Mouse (Mus musculus): Measurements from ENCODE around the gene Cacna1d. TPM values are rescaled to one million over a fixed set of nuclear protein-coding genes. Genes with fewer than 3 reads are reported as not detected.

Gene Cacna1d
- polyA plus RNA-seq, 1 experiment from 2014 or later, result 7.2 TPM

GRCm38 (mm10) chr14:30138379-30138964 is 352.8 kb downstream of the Cacna1d start:
- DNase-seq (ENCODE audit: low spot score) (no peak), ATAC-seq (replicated peaks; ENCODE audit: low FRiP score, low TSS enrichment, low read depth) (no peak)
- WGBS, result 42% methylated on average over 11 of the region's 11 CpGs
- Histone ChIP-seq H3K27me3 (replicated peaks; ENCODE audit: control insufficient read depth, insufficient read depth, low read length) (no peaks in the 10 kb centered on the region), H3K4me2 (ENCODE audit: low read length) (no peak overlapping the region), H3K9me3 (ENCODE audit: control insufficient read depth, low read length) (no peaks in the 10 kb centered on the region), H3K4me1 (replicated peaks; ENCODE audit: control insufficient read depth, insufficient read depth, low read length) (no peaks in the 10 kb centered on the region; the same call in 1 of the 2 replicates), H3K36me3 (ENCODE audit: control insufficient read depth, insufficient read depth, low read length) (no peaks in the 10 kb centered on the region), H3K4me3 (ENCODE audit: low read depth, low read length) (no peak overlapping the region), H3K27ac (ENCODE audit: low read depth) (no peak overlapping the region), H3K9ac (ENCODE audit: low read length) (no peak overlapping the region)

- no peak for DNase-seq (ENCODE audit: low spot score)
- H3K4me1 ChIP-seq (replicated peaks; ENCODE audit: control insufficient read depth, insufficient read depth, low read length), result no peaks in the 10 kb centered on the region; the same call in 1 of the 2 replicates
- no peaks in the 10 kb centered on the region for H3K9me3 ChIP-seq (ENCODE audit: control insufficient read depth, low read length)
- WGBS, result 65% methylated on average over 3 of the region's 3 CpGs
- H3K9ac ChIP-seq (ENCODE audit: low read length), result no peak overlapping the region
- H3K27ac ChIP-seq (ENCODE audit: low read depth), result no peak overlapping the region
- no peaks in the 10 kb centered on the region for H3K36me3 ChIP-seq (ENCODE audit: control insufficient read depth, insufficient read depth, low read length)
- no peak overlapping the region for H3K4me3 ChIP-seq (ENCODE audit: low read depth, low read length)
- no peak overlapping the region for H3K4me2 ChIP-seq (ENCODE audit: low read length)
- ATAC-seq (replicated peaks; ENCODE audit: low FRiP score, low TSS enrichment, low read depth), result no peak
- no peaks in the 10 kb centered on the region for H3K27me3 ChIP-seq (replicated peaks; ENCODE audit: control insufficient read depth, insufficient read depth, low read length)
Measured at GRCm38 (mm10) chr14:30137961-30138360, 353.3 kb downstream of the Cacna1d start.

GRCm38 (mm10) chr14:30136965-30137364 is 354.3 kb downstream of the Cacna1d start:
- Histone ChIP-seq H3K4me2 (ENCODE audit: low read length) (no peak overlapping the region), H3K27me3 (replicated peaks; ENCODE audit: control insufficient read depth, insufficient read depth, low read length) (no peaks in the 10 kb centered on the region), H3K27ac (ENCODE audit: low read depth) (no peak overlapping the region), H3K9me3 (ENCODE audit: control insufficient read depth, low read length) (no peaks in the 10 kb centered on the region), H3K36me3 (ENCODE audit: control insufficient read depth, insufficient read depth, low read length) (no peaks in the 10 kb centered on the region), H3K9ac (ENCODE audit: low read length) (no peak overlapping the region), H3K4me3 (ENCODE audit: low read depth, low read length) (no peak overlapping the region), H3K4me1 (replicated peaks; ENCODE audit: control insufficient read depth, insufficient read depth, low read length) (no peaks in the 10 kb centered on the region; the same call in 1 of the 2 replicates)
- ATAC-seq (replicated peaks; ENCODE audit: low FRiP score, low TSS enrichment, low read depth), result peak; percentile 80
- WGBS, result 4% methylated on average over 8 of the region's 8 CpGs
- DNase-seq (ENCODE audit: low spot score), result peak; percentile 93

- Histone ChIP-seq H3K4me3 (ENCODE audit: low read depth, low read length) (no peak overlapping the region), H3K36me3 (ENCODE audit: control insufficient read depth, insufficient read depth, low read length) (no peaks in the 10 kb centered on the region), H3K27ac (ENCODE audit: low read depth) (no peak overlapping the region), H3K27me3 (replicated peaks; ENCODE audit: control insufficient read depth, insufficient read depth, low read length) (no peaks in the 10 kb centered on the region), H3K9me3 (ENCODE audit: control insufficient read depth, low read length) (no peaks in the 10 kb centered on the region), H3K9ac (ENCODE audit: low read length) (no peak overlapping the region), H3K4me2 (ENCODE audit: low read length) (no peak overlapping the region), H3K4me1 (replicated peaks; ENCODE audit: control insufficient read depth, insufficient read depth, low read length) (no peaks in the 10 kb centered on the region; the same call in 1 of the 2 replicates)
- ATAC-seq (replicated peaks; ENCODE audit: low FRiP score, low TSS enrichment, low read depth) (no peak), DNase-seq (ENCODE audit: low spot score) (no peak)
- 91% methylated on average over 10 of the region's 10 CpGs for WGBS
Measured at GRCm38 (mm10) chr14:30135351-30135750, 355.9 kb downstream of the Cacna1d start.

GRCm38 (mm10) chr14:30133684-30134083 is 357.6 kb downstream of the Cacna1d start:
- H3K4me1 ChIP-seq (replicated peaks; ENCODE audit: control insufficient read depth, insufficient read depth, low read length), result no peaks in the 10 kb centered on the region; the same call in 1 of the 2 replicates
- no peaks in the 10 kb centered on the region for H3K9me3 ChIP-seq (ENCODE audit: control insufficient read depth, low read length)
- H3K9ac ChIP-seq (ENCODE audit: low read length), result no peak overlapping the region
- H3K4me2 ChIP-seq (ENCODE audit: low read length), result no peak overlapping the region
- H3K36me3 ChIP-seq (ENCODE audit: control insufficient read depth, insufficient read depth, low read length), result no peaks in the 10 kb centered on the region
- no peaks in the 10 kb centered on the region for H3K27me3 ChIP-seq (replicated peaks; ENCODE audit: control insufficient read depth, insufficient read depth, low read length)
- ATAC-seq (replicated peaks; ENCODE audit: low FRiP score, low TSS enrichment, low read depth) (no peak), DNase-seq (ENCODE audit: low spot score) (no peak)
- H3K27ac ChIP-seq (ENCODE audit: low read depth), result no peak overlapping the region
- no peak overlapping the region for H3K4me3 ChIP-seq (ENCODE audit: low read depth, low read length)
- WGBS, result 54% methylated on average over 3 of the region's 3 CpGs

- H3K27ac ChIP-seq (ENCODE audit: low read depth), result no peak overlapping the region
- H3K9me3 ChIP-seq (ENCODE audit: control insufficient read depth, low read length), result no peaks in the 10 kb centered on the region
- ATAC-seq (replicated peaks; ENCODE audit: low FRiP score, low TSS enrichment, low read depth), result no peak
- no peak overlapping the region for H3K4me3 ChIP-seq (ENCODE audit: low read depth, low read length)
- 35% methylated on average over 3 of the region's 3 CpGs for WGBS
- H3K9ac ChIP-seq (ENCODE audit: low read length), result no peak overlapping the region
- no peaks in the 10 kb centered on the region for H3K36me3 ChIP-seq (ENCODE audit: control insufficient read depth, insufficient read depth, low read length)
- no peak overlapping the region for H3K4me2 ChIP-seq (ENCODE audit: low read length)
- H3K4me1 ChIP-seq (replicated peaks; ENCODE audit: control insufficient read depth, insufficient read depth, low read length), result no peaks in the 10 kb centered on the region
- no peak for DNase-seq (ENCODE audit: low spot score)
- H3K27me3 ChIP-seq (replicated peaks; ENCODE audit: control insufficient read depth, insufficient read depth, low read length), result no peaks in the 10 kb centered on the region
Measured at GRCm38 (mm10) chr14:30131256-30131655, 360.0 kb downstream of the Cacna1d start.

- no peak overlapping the region for H3K27ac ChIP-seq (ENCODE audit: low read depth)
- H3K9me3 ChIP-seq (ENCODE audit: control insufficient read depth, low read length), result no peaks in the 10 kb centered on the region
- H3K27me3 ChIP-seq (replicated peaks; ENCODE audit: control insufficient read depth, insufficient read depth, low read length), result no peaks in the 10 kb centered on the region
- no peaks in the 10 kb centered on the region for H3K36me3 ChIP-seq (ENCODE audit: control insufficient read depth, insufficient read depth, low read length)
- 92% methylated on average over 9 of the region's 9 CpGs for WGBS
- H3K4me2 ChIP-seq (ENCODE audit: low read length), result no peak overlapping the region
- no peak overlapping the region for H3K9ac ChIP-seq (ENCODE audit: low read length)
- H3K4me3 ChIP-seq (ENCODE audit: low read depth, low read length), result no peak overlapping the region
- H3K4me1 ChIP-seq (replicated peaks; ENCODE audit: control insufficient read depth, insufficient read depth, low read length), result no peaks in the 10 kb centered on the region
- ATAC-seq (replicated peaks; ENCODE audit: low FRiP score, low TSS enrichment, low read depth) (no peak), DNase-seq (ENCODE audit: low spot score) (no peak)
Measured at GRCm38 (mm10) chr14:30130092-30130491, 361.2 kb downstream of the Cacna1d start.

GRCm38 (mm10) chr14:30129378-30129777 is 361.9 kb downstream of the Cacna1d start:
- Histone ChIP-seq H3K9ac (ENCODE audit: low read length) (no peak overlapping the region), H3K9me3 (ENCODE audit: control insufficient read depth, low read length) (no peaks in the 10 kb centered on the region), H3K4me3 (ENCODE audit: low read depth, low read length) (no peak overlapping the region), H3K4me2 (ENCODE audit: low read length) (no peak overlapping the region), H3K27ac (ENCODE audit: low read depth) (no peak overlapping the region), H3K27me3 (replicated peaks; ENCODE audit: control insufficient read depth, insufficient read depth, low read length) (no peaks in the 10 kb centered on the region), H3K36me3 (ENCODE audit: control insufficient read depth, insufficient read depth, low read length) (no peaks in the 10 kb centered on the region), H3K4me1 (replicated peaks; ENCODE audit: control insufficient read depth, insufficient read depth, low read length) (no peaks in the 10 kb centered on the region)
- WGBS, result 43% methylated on average over 9 of the region's 9 CpGs
- no peak for ATAC-seq (replicated peaks; ENCODE audit: low FRiP score, low TSS enrichment, low read depth)
- peak; percentile 57 for DNase-seq (ENCODE audit: low spot score)

GRCm38 (mm10) chr14:30124951-30125690 is 366.1 kb downstream of the Cacna1d start:
- Histone ChIP-seq H3K9me3 (ENCODE audit: control insufficient read depth, low read length) (no peaks in the 10 kb centered on the region), H3K9ac (ENCODE audit: low read length) (no peak overlapping the region), H3K4me1 (replicated peaks; ENCODE audit: control insufficient read depth, insufficient read depth, low read length) (no peaks in the 10 kb centered on the region), H3K36me3 (ENCODE audit: control insufficient read depth, insufficient read depth, low read length) (peaks cover 10% of the 10 kb centered on the region; the same call in 1 of the 2 replicates), H3K4me3 (ENCODE audit: low read depth, low read length) (no peak overlapping the region), H3K27me3 (replicated peaks; ENCODE audit: control insufficient read depth, insufficient read depth, low read length) (no peaks in the 10 kb centered on the region), H3K4me2 (ENCODE audit: low read length) (no peak overlapping the region), H3K27ac (ENCODE audit: low read depth) (no peak overlapping the region)
- ATAC-seq (replicated peaks; ENCODE audit: low FRiP score, low TSS enrichment, low read depth) (no peak), DNase-seq (ENCODE audit: low spot score) (no peak)
- WGBS, result 51% methylated on average over 20 of the region's 20 CpGs
